Mouse (Mus musculus) ES-CJ7 (cell line): ENCODE data around the gene D630003M21Rik.

Experiments
- DNase-seq: peaks from one replicate; pipeline ENCODE4 v3.0.0; 2011; ENCODE audit warnings: low read depth, low spot score

The D630003M21Rik gene

GRCm38 (mm10) chr2:158236698-158237097 is 7.7 kb upstream of the D630003M21Rik start:
- DNase-seq = no peak

- DNase-seq = no peak
Observed at GRCm38 (mm10) chr2:158233106-158233505, 4.1 kb upstream of the D630003M21Rik start.

GRCm38 (mm10) chr2:158232414-158232813 is 3.4 kb upstream of the D630003M21Rik start:
- no peak for DNase-seq

GRCm38 (mm10) chr2:158231071-158231470 is 2.0 kb upstream of the D630003M21Rik start:
- peak; percentile 12 for DNase-seq

DNA sequence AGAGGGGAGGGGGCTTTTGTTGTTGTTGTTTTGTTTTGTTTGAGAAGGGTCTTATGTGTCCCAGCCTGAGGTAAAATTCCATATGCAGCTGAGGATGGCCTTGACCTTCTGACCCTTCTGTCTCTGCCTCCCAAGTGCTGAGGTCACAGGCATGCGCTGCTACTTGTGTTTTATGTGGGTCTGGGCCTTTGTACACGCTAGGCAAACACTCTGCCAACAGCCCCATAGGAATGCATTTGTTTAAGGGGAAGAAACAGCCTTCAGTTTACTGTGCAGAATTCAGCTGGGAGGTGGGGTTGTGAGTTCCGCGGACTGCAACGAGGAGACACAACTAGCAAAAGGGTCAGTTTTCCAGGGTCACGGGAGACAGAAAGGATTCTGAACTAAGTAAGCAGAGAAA is 1.6 kb upstream of the D630003M21Rik start:
- no peak for DNase-seq

DNA sequence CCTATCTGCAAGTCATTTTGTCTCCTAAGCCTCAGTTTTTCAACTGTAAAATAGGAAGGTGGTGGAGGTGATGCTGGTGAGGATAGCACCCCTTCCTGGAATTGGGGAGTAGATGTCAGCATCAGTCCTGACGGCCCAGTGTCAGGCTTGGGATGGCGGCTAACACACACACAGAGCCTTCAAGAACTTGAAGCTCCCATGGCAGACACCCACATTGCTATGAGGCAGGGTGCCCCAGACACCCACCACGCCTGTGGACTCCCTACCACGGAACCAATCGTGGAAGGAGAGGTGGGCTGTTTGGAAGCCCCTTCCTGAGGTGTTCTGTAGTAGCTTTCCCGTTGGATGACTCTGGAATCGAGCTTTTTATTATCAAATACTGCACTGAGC is 476 bp upstream of the D630003M21Rik start:
- DNase-seq = no peak

DNA sequence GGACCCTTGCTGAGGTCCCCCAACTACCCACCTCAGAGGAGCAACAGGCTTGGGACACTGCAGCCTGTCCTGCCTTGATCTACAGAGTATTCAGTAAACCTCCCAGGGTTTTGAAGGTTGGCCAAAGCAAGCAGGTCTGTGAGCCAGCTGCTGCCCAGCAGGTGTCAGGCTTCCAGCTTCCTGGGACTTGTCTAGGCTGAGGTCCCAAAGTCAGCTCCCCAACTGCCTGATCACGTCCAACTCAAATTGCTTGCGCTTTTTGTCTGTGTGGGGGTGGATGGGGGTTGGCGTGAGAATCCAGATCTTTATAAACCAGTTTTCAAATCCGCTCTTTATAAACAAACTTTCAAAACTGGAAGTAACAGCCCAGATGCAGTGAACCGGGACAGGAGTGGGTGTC is 3.7 kb downstream of the D630003M21Rik start:
- DNase-seq = peak; percentile 29

DNA sequence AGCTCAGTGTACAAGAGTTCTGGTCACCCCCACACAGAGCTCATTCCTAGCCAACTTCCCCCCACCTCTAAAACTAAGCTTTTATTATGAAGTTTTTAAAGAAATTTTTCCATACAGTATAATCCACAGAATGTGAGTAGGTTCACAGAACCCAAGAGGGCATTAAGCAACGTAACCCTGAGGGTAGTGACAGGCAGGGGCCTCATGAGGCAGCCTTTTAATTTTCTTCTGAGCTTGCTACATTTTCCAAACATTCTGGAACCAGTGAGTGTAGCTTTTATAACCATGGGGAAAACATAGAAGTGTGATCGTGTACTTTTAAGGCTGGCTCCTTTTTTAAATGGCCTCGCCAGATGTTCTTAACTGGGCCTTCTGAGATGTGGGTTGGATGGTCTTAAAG is 5.5 kb downstream of the D630003M21Rik start:
- no peak for DNase-seq

DNA sequence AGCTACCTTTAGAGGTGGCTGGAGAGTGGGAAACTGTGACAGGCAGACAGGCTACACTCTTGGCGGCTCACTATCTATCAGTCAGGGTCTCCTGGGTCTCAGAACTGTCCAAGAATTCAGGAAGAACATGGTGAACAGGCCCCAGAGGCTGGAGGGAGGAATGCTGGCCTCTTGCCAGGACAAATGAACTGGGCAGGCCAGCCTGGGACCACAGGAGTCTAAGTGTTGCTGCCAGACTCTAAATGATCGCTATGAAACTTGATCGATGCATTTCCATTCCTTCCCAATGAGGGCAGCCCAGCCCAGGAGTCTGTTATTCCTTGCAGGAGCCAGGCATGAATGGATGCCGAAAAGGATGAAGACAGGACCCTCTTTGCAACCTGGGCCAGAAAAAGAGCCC is 6.4 kb downstream of the D630003M21Rik start:
- DNase-seq = no peak

DNA sequence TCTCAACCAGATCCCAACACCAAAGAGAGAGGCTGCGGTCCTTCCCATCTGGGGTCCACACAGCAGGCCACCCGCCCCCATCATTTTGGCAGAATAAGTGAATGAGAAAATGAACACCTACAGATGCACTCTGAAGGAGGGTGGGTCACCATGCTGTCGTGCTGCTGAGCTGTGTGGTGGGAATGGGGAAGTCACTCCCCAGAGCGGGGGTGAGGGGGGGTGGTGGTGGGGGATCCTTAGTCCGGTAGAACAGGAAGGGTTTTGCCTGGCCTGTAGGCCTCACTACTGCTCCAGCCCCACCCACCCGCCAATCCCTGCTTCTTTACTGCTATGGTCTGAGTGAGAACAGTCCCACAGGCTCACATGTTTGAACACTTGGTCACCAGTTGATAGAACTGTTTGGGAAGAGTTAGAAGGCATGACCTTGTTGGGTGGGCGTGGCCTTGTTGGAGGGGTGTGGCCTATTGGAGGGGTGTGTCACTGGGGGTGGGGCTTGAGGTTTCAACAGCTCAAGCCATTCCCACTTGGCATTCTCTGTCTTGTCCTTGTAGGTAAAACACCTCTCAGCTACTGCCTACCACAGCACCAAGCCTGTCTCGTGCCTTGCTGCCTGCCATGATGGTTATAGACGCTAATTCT is 7.5 kb downstream of the D630003M21Rik start:
- peak; percentile 35 for DNase-seq

DNA sequence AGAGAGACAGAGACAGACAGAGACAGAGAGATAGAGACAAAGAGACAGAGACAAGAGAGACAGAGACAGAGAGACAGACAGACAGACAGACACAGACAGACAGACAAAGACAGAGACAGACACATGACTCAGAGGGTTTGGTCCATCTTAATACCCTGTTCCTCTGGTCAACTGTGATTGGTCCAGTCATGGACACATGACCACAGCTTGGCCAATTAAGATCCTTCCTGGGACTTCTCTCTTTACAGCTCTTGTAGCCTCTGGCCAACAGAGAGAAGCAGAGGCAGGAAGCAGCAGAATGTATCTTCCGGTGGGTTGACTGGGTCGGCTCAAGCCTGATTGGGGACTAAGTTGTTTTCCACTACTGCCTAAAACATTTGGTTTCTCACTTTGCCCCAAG is 9.5 kb downstream of the D630003M21Rik start:
- DNase-seq = no peak

DNA sequence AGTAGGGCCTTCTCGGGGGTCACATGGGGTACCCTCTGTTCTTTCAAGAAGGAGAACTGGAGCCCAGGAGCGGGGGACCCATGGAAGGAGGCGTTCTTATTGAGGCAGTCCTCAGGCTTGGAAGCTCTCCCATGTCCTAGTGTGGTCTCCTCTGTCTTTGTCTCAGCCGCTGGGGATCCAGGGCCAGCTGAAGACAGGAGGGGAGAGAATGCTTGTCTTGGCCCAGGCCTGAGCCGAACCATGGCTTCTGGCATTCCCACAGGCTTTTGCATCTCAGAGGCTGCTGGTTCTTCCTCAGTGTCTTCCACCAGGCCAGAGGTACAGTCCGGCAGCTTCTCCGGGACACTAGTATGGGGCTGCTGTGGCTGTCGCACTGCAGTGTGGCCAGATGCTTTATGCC is 12.5 kb downstream of the D630003M21Rik start:
- no peak for DNase-seq

DNA sequence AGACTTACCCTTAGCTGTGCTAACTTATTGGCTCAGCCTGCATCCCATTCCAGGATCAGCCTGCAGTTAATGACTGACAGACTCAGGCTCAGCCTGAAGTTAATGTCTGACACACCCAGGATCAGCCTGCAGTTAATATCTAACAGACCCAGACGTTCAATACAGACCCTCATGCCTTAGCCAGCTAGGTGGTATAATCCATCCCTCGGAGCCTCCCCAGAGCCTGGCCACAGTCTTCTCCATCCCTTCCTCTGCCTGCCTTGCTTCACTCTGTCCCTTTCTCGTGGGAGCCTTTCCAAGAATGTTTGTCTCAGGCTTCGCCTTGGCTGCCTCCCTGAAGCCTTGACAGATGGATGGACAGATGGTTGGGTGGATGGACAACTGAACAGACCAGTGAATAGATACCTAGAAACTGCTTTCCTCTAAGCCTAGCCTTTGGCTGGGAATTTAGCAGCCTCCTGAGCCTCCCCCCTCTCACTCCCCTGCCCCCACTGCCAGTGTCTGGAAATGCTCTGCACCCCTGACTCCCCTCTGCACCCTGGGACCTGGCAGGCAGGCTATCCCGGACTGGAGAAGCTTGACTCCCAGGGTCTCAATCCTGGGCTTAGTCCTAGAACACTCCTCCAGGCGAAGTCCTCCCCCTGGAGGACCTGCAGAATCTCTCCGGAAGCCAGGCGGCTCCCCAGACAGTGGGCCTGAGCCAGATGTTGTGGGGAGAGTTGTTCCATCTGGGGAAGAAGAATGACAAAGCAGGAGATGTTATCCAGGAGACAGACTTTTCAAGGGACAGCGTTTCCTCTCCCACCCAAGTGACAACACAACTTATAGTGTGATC is 13.5 kb downstream of the D630003M21Rik start:
- DNase-seq = no peak

DNA sequence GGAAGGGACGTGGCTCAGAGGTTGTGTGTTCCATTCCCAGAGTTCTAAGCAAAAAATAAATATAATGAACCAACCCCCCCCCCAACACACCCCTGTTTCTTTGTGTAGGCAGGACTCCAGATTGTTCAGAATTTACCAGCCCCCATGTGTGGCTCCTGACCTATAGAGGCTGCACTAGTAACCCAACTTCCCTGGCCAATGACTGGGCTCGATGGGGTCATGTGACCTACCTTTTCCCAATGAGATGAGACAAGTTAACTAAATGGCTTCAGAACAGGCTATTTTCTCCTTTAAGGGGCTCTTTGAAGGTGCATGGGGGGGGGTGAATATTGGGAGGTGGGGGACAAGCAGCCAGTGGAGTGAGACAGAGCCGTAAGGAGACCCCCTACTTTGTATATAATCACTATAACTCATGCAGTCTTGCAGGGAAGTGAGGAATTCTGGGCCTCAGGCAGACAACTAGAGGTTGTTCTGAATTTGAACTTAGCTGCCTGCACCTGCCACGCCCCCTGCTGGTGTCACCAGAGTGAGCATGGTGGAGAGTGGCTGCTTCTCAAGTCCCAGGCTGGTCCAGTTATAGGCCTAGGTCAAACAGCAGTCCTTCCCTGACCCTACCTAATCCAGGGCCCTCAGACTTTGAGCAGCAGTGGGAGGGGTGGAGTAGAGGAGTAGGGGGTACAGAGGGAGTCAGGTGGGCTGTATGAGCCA is 17.1 kb downstream of the D630003M21Rik start:
- peak; percentile 64 for DNase-seq

GRCm38 (mm10) chr2:158210958-158211357 is 18.1 kb downstream of the D630003M21Rik start:
- no peak for DNase-seq

- peak; percentile 83 for DNase-seq
Observed at GRCm38 (mm10) chr2:158210503-158210902, 18.5 kb downstream of the D630003M21Rik start.

DNA sequence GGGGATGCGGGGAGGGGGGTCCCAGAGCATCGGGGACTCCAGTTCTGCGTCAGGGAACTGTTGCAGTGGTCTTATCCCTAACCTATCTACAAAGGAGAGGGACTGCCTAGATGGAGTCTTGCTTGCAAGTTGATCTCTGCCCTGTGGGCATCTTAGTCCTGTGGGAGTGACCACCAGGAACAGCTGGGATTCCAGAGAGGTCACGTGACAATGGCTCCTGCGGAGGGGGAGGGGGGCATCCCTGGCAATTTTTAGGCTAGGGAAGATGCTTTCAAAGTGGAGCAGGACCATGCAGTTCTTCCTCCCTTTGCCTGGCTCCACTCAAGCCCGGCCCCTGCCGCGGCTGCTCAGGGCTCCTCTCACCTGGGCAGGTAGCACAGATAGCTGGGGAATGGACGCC is 19.2 kb downstream of the D630003M21Rik start:
- no peak for DNase-seq

GRCm38 (mm10) chr2:158207848-158208247 is 21.2 kb downstream of the D630003M21Rik start:
- peak; percentile 72 for DNase-seq

DNA sequence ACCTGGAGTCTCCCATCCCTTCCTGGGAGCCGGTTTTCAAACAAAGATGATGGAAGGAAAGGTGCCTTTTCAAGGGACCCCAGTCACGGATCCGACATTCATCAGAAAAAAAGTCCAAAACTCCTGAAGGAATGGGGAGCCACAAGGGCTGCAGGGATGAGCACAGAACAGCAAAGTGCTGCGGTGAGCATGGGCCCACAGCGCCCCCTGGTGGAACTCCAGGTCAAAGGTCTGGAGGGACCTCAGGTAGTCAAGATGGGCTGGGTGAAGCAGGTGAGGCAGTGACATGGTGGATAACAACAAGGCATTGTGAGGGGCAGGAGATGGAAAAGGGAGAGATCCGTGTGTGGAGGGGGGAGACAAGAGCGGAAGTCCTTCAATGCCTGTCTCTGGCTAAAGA is 24.9 kb downstream of the D630003M21Rik start:
- peak; percentile 71 for DNase-seq

DNA sequence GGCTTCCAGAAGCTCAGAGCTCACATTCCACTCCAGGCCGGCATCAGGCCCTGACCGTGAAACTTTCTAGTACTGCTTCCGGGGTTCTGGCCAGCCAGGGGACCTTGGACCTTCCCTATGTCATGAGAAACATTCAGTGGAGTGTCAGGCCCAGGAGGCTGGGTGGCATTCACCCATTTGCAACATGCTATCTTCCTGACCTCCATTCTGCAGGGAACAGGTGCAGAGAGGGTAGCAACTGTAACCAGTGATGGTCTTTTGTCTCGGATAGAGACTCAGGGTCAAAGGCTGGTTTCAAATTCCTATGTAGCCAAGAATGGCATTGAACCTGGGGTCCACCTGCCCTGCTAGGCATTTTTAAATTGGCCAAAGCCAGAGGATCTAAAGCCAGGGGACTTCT is 25.3 kb downstream of the D630003M21Rik start:
- DNase-seq = no peak

GRCm38 (mm10) chr2:158199281-158199680 is 29.7 kb downstream of the D630003M21Rik start:
- no peak for DNase-seq

GRCm38 (mm10) chr2:158198861-158199260 is 30.2 kb downstream of the D630003M21Rik start:
- no peak for DNase-seq

- no peak for DNase-seq
Observed at GRCm38 (mm10) chr2:158197971-158198370, 31.1 kb downstream of the D630003M21Rik start.
